Mouse (Mus musculus) hindbrain, postnatal 0 days (tissue): ENCODE measurements around the gene Ssbp1. TPM values are rescaled to one million over a fixed set of nuclear protein-coding genes. Genes with fewer than 3 reads are reported as not detected.

Experiments used
- ATAC-seq: fragments of 200-750 bp; cut with Nextera tagmentation; 2 replicates; pipeline ENCODE4 v1.8.0; 2017; ENCODE audit warnings: mild to moderate bottlenecking, moderate TSS enrichment, moderate library complexity
- DNase-seq: peaks from one replicate; pipeline ENCODE4 v3.0.0-alpha.2; 2015; ENCODE audit warnings: low spot score
- H3K27ac ChIP-seq: fragments of 300-500 bp; sonication (generic); 2 replicates; pipeline ENCODE4 v1.5.1; 2014; ENCODE audit warnings: mild to moderate bottlenecking
- H3K27me3 ChIP-seq: fragments of 300-500 bp; sonication (generic); 2 replicates; pipeline ENCODE4 v1.6.1; 2014; ENCODE audit warnings: low read length, mixed read lengths; ENCODE audit not compliant: insufficient read depth
- H3K36me3 ChIP-seq: fragments of 300-500 bp; sonication (generic); 2 replicates; pipeline ENCODE4 v1.6.1; 2014; ENCODE audit warnings: low read length, mixed read lengths; ENCODE audit not compliant: insufficient read depth
- H3K4me1 ChIP-seq: fragments of 300-500 bp; sonication (generic); 2 replicates; pipeline ENCODE4 v1.6.1; 2014; ENCODE audit warnings: antibody characterized with exemption, low read length, mixed read lengths; ENCODE audit not compliant: insufficient read depth
- H3K4me2 ChIP-seq: fragments of 300-500 bp; sonication (generic); 2 replicates; pipeline ENCODE4 v1.6.1; 2014; ENCODE audit warnings: low read depth, mild to moderate bottlenecking, low read length, moderate library complexity, mixed read lengths
- H3K4me3 ChIP-seq: fragments of 300-500 bp; sonication (generic); 2 replicates; pipeline ENCODE4 v1.5.1; 2014; ENCODE audit warnings: low read length
- H3K9ac ChIP-seq: fragments of 300-500 bp; sonication (generic); replicated peaks from 2 replicates; pipeline ENCODE4 v1.6.1; 2014; ENCODE audit warnings: mild to moderate bottlenecking, low read length, moderate library complexity, mixed read lengths
- H3K9me3 ChIP-seq: fragments of 300-500 bp; sonication (generic); 2 replicates; pipeline ENCODE4 v1.6.1; 2016; ENCODE audit warnings: low read length, mixed read lengths
- CTCF ChIP-seq: IDR thresholded peaks from 2 replicates; pipeline ENCODE4 v1.5.1; 2016; ENCODE audit warnings: antibody characterized with exemption, control low read depth, low read depth
- WGBS: fragments of 180-500 bp; shearing (Covaris S2); extraction: QIAGEN DNeasy Blood & Tissue Kit; methylation state at CpG from one replicate; pipeline ENCODE4 v1.1.7; 2014; 5-methylcytosine and 5-hydroxymethylcytosine counted together
- polyA plus RNA-seq: library from polyadenylated mRNA; unstranded; fragments of >200 nt; fragmentation: Nextera tagmentation; extraction: Ambion mirVana; gene quantifications from 2 replicates; pipeline ENCODE4 v1.2.1, GENCODE M21; 2015
- total RNA-seq: library from RNA; depleted of rRNA; stranded (reverse); fragments of >200 nt; gene quantifications from 2 replicates; pipeline ENCODE4 v1.2.3, GENCODE M21; 2014; rRNA removed

Gene Ssbp1
- total RNA-seq (9.1 and 11.2 TPM in 2 replicates), polyA plus RNA-seq (82.5 and 90.6 TPM in 2 replicates)

DNA sequence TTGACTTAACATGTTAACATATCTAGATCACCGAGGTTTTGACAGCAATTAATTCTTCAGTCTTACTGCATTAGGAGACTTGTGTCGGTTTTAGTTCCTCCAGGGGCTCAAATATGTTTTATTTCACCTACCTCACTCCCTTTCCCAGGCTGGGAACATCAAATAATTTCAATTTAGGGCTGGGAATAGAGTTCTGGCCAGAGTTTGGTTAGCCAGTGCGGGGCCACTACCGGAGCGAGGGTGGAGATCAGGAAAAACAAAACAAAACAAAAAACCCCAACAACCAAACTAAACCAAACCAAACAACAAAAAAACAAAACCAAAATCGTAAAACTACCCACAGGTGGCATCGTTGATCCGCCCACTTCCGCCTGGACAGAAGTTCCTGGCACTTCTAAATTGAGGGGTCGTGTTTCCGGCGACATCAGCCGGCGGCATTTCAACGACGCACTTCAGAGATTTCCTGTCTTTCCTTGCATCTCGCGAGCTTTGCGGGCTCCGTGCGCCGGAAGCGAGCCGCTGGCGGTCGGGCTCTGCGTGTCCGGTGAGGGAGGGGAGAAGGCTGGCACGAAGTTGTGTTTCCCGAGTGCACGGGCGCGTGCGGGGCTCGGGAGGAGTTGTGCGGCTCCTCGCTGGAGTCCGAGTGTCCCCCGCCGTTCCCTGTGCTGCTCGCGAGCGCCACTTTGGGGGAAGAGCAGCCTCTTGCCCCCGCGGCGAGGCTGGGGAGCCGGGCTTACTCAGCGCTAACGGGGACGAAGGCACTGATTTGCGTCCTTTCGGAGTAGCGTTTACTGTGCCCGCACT, at the start of gene Ssbp1:
Ssbp1 (plus strand) TSS at position 437 of the 804 bp plus-strand sequence.
- WGBS = under 1% methylated on average over 54 of the region's 54 CpGs
- Histone ChIP-seq H3K27ac (peak within 1 kb of the TSS; percentile 94), H3K9me3 (no peaks in the 10 kb centered on the region), H3K4me2 (peak within 1 kb of the TSS; percentile 81), H3K9ac (peak within 1 kb of the TSS; percentile 90), H3K27me3 (no peaks in the 10 kb centered on the region), H3K4me1 (no peaks in the 10 kb centered on the region), H3K4me3 (peak within 1 kb of the TSS; percentile 84), H3K36me3 (peaks cover 14% of the 10 kb centered on the region; the same call in 1 of the 2 replicates)
- TF ChIP-seq CTCF = peak; percentile 39; the same call in 1 of the 2 replicates
- peak; percentile 98 for ATAC-seq
- DNase-seq = peak; percentile 98

DNA sequence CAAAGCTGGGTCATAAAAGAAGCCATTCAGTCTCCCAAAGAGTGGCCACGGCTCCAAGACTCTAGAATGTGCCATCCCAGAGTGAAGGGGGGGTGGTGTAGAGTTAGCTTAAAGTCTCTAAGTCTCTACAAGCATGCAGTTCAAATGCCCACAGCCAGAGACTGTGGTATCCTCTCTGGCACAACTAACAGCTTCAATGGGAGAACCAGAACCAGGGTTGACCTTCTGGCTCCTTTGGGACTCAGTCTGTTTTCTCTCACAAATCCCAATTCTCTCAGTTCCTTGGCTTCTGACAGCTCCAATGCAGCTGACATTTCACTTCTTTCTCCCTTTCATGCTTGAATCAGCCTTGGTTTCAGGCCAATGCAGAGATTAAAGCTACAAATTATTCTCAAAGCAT, 48.1 kb upstream of the Ssbp1 start:
- H3K9me3 ChIP-seq = no peaks in the 10 kb centered on the region
- H3K36me3 ChIP-seq = 0 out of 2 replicates have a peak, but pooled peaks cover 6% of the 10 kb centered on the region
- no peak overlapping the region for H3K4me3 ChIP-seq
- no peak overlapping the region for H3K9ac ChIP-seq
- WGBS = 66% methylated on average over 1 of the region's 1 CpGs
- no peak overlapping the region for H3K27ac ChIP-seq
- no peak for TF ChIP-seq CTCF
- ATAC-seq = peak; percentile 57; the same call in 1 of the 2 replicates
- DNase-seq = peak; percentile 28
- no peak overlapping the region for H3K4me2 ChIP-seq
- no peaks in the 10 kb centered on the region for H3K27me3 ChIP-seq
- no peaks in the 10 kb centered on the region for H3K4me1 ChIP-seq

DNA sequence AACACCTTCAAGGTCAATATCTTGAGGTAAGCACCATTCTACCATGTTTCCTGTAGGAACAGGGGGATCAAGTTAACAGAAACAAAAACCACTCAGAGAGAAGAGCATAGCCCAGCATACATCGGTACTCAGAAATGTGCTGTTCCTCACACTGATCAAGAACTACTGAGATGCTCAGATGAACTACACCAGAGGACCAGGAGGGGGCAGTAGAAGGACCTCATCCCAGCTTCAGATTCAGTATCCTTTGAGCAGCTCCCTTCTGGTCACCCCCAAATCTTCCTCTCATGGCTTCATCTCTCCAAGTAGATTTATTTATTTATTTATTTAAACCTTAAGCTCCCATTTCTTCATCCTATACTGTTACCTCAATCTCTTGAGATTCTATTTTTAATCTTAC, 47.4 kb upstream of the Ssbp1 start:
- peak; percentile 44; the same call in 1 of the 2 replicates for ATAC-seq
- H3K4me2 ChIP-seq = no peak overlapping the region

DNA sequence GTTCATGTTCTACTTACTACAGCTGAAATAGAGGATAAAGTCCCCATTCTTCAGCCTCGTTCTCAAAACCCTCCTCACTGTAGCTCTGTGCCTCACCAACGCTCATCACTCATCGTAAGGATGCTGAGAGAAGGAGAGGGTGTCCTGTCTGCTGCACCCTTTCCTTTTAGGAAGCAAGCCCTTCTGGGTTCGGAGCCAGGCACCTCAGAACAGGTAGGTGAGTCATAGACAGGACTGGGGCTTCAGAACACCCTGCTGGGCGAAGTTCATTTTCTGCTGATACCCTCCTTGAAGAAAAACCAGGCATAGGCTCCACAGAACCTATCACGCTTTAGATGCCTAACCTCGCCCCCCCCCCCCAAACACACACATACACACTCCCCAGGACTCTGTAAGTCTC, 43.7 kb upstream of the Ssbp1 start:
- H3K27ac ChIP-seq = no peak overlapping the region
- H3K4me2 ChIP-seq = no peak overlapping the region
- 90% methylated on average over 7 of the region's 7 CpGs for WGBS
- DNase-seq (no peak), ATAC-seq (no peak)
- H3K36me3 ChIP-seq = no peaks in the 10 kb centered on the region
- no peak for TF ChIP-seq CTCF
- no peaks in the 10 kb centered on the region for H3K9me3 ChIP-seq
- peaks cover 21% of the 10 kb centered on the region for H3K4me1 ChIP-seq
- H3K27me3 ChIP-seq = no peaks in the 10 kb centered on the region
- H3K4me3 ChIP-seq = no peak overlapping the region
- no peak overlapping the region for H3K9ac ChIP-seq

More for the DNA sequence above, 47.4 kb upstream of the Ssbp1 start:
- Histone ChIP-seq H3K4me1 (no peaks in the 10 kb centered on the region), H3K36me3 (0 out of 2 replicates have a peak, but pooled peaks cover 6% of the 10 kb centered on the region), H3K9me3 (no peaks in the 10 kb centered on the region), H3K9ac (no peak overlapping the region), H3K27ac (no peak overlapping the region), H3K4me3 (no peak overlapping the region), H3K27me3 (no peaks in the 10 kb centered on the region)
- peak; percentile 63 for TF ChIP-seq CTCF
- WGBS = 73% methylated on average over 1 of the region's 1 CpGs
- DNase-seq = peak; percentile 34

DNA sequence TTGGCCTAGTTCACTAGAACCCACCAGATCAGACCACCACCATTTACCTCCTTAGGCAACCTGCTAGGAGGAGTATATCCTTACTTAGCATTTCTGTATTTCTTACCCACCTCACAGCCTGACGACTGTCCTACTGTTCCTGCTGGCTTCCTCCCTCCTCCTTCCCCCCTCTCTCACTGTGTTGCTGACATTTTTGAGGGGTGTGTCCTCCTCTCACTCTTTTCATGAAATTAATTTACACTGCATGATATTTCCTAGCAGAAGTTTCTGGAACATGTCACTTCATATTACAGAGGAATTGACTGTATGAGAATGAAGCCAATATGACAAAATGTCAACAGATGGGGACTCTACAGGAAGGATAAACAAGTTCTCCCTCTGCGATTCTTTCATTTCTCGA, 42.5 kb upstream of the Ssbp1 start:
- 38% methylated on average over 3 of the region's 3 CpGs for WGBS
- ATAC-seq (0 out of 2 replicates have a peak, but pooled peaks have one; percentile 28), DNase-seq (peak; percentile 53)
- Histone ChIP-seq H3K9ac (no peak overlapping the region), H3K4me3 (no peak overlapping the region), H3K9me3 (no peaks in the 10 kb centered on the region), H3K27ac (no peak overlapping the region), H3K27me3 (no peaks in the 10 kb centered on the region), H3K4me2 (0 out of 2 replicates have a peak overlapping the region, but pooled peaks have one; percentile 10), H3K36me3 (no peaks in the 10 kb centered on the region), H3K4me1 (peaks cover 21% of the 10 kb centered on the region)
- no peak for TF ChIP-seq CTCF

DNA sequence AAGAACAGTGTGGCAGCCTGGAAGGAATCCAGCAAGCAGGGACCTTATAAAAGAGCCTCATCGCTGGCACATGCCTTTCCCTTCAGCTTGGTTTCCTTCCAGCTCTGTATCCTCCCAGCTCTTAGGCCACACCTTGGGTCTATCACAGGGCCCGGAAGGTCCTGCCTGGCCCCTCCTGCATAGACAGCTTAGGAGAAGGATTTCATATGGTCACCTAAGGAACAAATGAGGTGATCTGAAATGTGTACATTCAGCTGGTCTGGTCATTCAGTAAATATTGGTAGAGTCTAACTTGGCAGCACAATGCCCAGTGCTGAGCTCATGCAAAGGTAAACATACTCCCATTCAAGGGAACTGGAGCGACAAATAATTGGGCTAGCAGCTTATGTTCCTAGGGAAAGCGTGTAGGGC, 41.6 kb upstream of the Ssbp1 start:
- no peak for TF ChIP-seq CTCF
- Histone ChIP-seq H3K4me3 (no peak overlapping the region), H3K36me3 (no peaks in the 10 kb centered on the region), H3K4me2 (no peak overlapping the region), H3K4me1 (peaks cover 21% of the 10 kb centered on the region), H3K9me3 (no peaks in the 10 kb centered on the region), H3K9ac (no peak overlapping the region), H3K27ac (0 out of 2 replicates have a peak overlapping the region, but pooled peaks have one; percentile 45), H3K27me3 (no peaks in the 10 kb centered on the region)
- DNase-seq (peak; percentile 49), ATAC-seq (no peak)
- 46% methylated on average over 4 of the region's 4 CpGs for WGBS

DNA sequence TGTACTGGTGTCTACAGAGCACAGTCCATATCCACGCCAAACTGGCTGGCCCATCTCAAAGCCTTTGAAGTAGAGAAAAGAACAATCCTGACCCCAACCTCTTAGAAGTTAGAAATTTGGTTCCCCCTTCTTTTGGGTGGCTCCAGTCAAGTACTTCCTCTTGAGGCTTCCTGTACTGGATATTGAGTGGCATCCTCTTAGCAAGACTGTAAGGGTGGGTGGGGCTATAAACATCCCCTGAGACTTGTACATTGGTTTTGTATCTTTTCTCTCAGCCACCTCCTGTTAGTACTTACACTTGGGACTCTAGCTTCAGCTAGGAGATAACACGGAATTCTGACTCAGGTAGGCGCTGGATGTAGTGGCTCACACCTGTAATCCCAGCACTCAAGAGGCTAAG, 40.9 kb upstream of the Ssbp1 start:
- Histone ChIP-seq H3K4me2 (no peak overlapping the region), H3K27ac (peak overlapping the region; percentile 11; the same call in 1 of the 2 replicates), H3K9me3 (no peaks in the 10 kb centered on the region), H3K4me1 (peaks cover 21% of the 10 kb centered on the region), H3K9ac (no peak overlapping the region), H3K36me3 (no peaks in the 10 kb centered on the region), H3K4me3 (no peak overlapping the region), H3K27me3 (no peaks in the 10 kb centered on the region)
- 92% methylated on average over 3 of the region's 3 CpGs for WGBS
- no peak for DNase-seq
- no peak for TF ChIP-seq CTCF
- ATAC-seq = no peak
